Mouse (Mus musculus): ENCODE data around the gene Tmem37. TPM values are rescaled to one million over a fixed set of nuclear protein-coding genes. Genes with fewer than 3 reads are reported as not detected.
"Not testable (repeated sequence)": the region's sequence is repeated elsewhere in the genome, so short reads cannot be mapped to it uniquely, and the experiment has no call there.

The Tmem37 gene
- polyA plus RNA-seq, 1 experiment from 2014 or later = 83.5 TPM

DNA sequence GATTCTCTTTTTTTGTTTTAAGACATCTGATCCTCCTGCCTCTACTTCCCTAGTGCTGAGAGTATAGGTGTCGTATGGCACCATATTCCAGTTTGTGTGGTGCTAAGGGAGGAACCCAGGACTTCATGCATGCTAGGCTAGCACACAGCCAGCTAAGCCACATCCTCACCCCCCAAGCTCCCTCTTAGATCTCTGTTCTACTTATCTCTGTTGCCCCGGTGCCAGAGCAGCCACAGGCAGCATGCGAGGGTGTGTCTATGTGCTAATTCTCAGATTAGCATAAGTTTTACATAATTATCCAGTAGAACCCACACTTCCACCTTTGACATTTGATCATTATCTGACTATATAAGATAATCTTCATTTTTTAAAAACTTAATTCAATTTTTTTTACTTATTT, 21.0 kb upstream of the Tmem37 start:
- Histone ChIP-seq H3K9me3 (ENCODE audit: low read length) (no peaks in the 10 kb centered on the region), H3K27me3 (ENCODE audit: insufficient read depth, low read length) (no peaks in the 10 kb centered on the region), H3K36me3 (ENCODE audit: insufficient read depth, low read length) (no peaks in the 10 kb centered on the region), H3K9ac (replicated peaks; ENCODE audit: low read length) (no peak overlapping the region), H3K27ac (ENCODE audit: low read length) (no peak overlapping the region), H3K4me3 (ENCODE audit: low read length) (no peak overlapping the region), H3K4me2 (replicated peaks; ENCODE audit: low read depth, low read length) (no peak overlapping the region), H3K4me1 (ENCODE audit: insufficient read depth, low read length) (no peaks in the 10 kb centered on the region)
- ATAC-seq (ENCODE audit: low FRiP score, low TSS enrichment) = no peak
- 77% methylated on average over 3 of the region's 3 CpGs for WGBS

DNA sequence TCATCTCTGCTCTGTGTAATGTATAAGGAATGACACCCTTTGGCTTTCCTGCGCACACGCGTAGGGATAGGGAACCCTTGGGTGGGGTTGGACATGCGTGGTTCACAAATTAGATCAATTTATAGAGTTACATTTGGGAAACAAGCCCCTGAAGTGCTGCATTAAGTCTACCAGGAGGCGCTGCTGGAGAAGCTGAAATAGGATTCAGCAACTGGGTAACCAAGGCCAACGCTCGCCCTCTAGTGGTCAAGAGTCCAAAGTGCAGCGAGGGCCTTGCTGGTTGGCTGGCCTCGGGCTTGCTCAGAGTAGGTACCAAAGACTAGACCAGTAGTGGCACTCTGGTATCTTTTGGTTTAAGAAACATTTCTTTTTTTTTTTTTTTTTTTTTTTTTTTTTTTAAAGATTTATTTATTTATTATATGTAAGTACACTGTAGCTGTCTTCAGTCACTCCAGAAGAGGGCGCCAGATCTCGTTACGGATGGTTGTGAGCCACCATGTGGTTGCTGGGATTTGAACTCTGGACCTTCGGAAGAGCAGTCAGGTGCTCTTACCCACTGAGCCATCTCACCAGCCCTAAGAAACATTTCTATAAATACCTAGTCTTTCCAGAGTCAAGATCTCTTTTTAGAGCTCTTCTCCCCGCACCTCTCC, 19.7 kb upstream of the Tmem37 start:
- not testable (repeated sequence) for H3K4me1 ChIP-seq (ENCODE audit: insufficient read depth, low read length); H3K4me2 ChIP-seq (replicated peaks; ENCODE audit: low read depth, low read length); H3K4me3 ChIP-seq (ENCODE audit: low read length); H3K9me3 ChIP-seq (ENCODE audit: low read length); H3K36me3 ChIP-seq (ENCODE audit: insufficient read depth, low read length); H3K27me3 ChIP-seq (ENCODE audit: insufficient read depth, low read length); H3K27ac ChIP-seq (ENCODE audit: low read length); H3K9ac ChIP-seq (replicated peaks; ENCODE audit: low read length)
- ATAC-seq (ENCODE audit: low FRiP score, low TSS enrichment) = peak; percentile 74; the same call in 1 of the 2 replicates
- 54% methylated on average over 11 of the region's 14 CpGs for WGBS

DNA sequence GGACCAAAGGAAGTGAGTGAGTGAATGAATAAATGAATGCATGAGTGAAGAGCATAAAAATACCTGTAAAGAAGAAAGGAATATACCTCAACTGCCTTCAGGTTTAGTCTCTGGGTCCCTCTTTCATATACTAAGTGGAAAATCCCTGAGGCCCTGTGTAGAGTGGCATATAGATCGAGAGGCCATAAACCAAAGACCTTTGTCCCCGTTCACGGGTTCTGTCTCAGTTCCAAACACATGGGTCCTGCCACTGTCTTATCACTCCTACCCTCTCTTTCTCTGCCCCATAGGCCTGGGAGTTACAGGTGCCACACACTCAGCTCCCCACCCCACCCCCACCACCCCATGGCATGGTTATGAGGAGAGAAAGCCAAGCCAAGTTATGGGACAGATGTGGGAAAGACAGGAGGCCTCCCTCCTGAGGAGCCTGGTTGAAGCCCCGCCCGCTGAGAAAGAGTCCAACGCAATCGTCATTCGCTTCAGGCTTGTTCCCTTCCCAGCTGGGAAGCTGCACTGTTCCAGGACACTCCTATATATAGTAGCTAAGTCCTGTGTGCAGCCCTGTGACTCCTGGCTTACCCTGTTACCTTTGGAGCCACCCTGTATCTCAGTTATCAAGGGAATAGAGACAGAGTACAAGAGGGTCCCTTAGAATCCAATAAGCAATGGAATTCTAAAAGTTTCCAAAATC, 17.2 kb upstream of the Tmem37 start:
- ATAC-seq (ENCODE audit: low FRiP score, low TSS enrichment) = no peak
- no peaks in the 10 kb centered on the region for H3K36me3 ChIP-seq (ENCODE audit: insufficient read depth, low read length)
- H3K27ac ChIP-seq (ENCODE audit: low read length) = no peak overlapping the region
- H3K27me3 ChIP-seq (ENCODE audit: insufficient read depth, low read length) = no peaks in the 10 kb centered on the region
- H3K9me3 ChIP-seq (ENCODE audit: low read length) = no peaks in the 10 kb centered on the region
- 84% methylated on average over 8 of the region's 8 CpGs for WGBS
- H3K9ac ChIP-seq (replicated peaks; ENCODE audit: low read length) = no peak overlapping the region
- H3K4me1 ChIP-seq (ENCODE audit: insufficient read depth, low read length) = no peaks in the 10 kb centered on the region
- no peak overlapping the region for H3K4me2 ChIP-seq (replicated peaks; ENCODE audit: low read depth, low read length)
- no peak overlapping the region for H3K4me3 ChIP-seq (ENCODE audit: low read length)

DNA sequence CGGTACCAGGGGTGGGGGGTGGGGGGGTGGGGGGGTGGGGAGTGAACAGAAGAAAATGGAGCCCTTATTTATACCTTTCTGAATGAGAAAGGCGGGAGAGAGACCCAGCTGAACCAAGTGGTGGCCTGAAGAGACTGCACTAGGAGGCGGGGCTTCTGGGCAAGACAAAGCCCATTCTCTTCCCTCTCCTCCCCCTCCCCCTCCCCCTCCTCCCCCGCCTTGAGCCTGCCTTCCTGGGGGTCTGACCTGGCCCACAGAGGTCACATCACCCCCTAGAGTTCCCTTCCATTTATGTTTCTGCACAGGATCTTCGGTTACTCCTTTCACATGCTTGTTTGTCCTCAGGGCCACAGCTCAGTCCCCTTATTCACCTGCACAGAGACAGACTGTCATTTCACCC, 15.3 kb upstream of the Tmem37 start:
- no peak overlapping the region for H3K27ac ChIP-seq (ENCODE audit: low read length)
- no peaks in the 10 kb centered on the region for H3K9me3 ChIP-seq (ENCODE audit: low read length)
- H3K4me2 ChIP-seq (replicated peaks; ENCODE audit: low read depth, low read length) = no peak overlapping the region
- no peaks in the 10 kb centered on the region for H3K36me3 ChIP-seq (ENCODE audit: insufficient read depth, low read length)
- WGBS = 11% methylated on average over 4 of the region's 5 CpGs
- no peak overlapping the region for H3K9ac ChIP-seq (replicated peaks; ENCODE audit: low read length)
- H3K4me1 ChIP-seq (ENCODE audit: insufficient read depth, low read length) = no peaks in the 10 kb centered on the region
- H3K4me3 ChIP-seq (ENCODE audit: low read length) = no peak overlapping the region
- H3K27me3 ChIP-seq (ENCODE audit: insufficient read depth, low read length) = no peaks in the 10 kb centered on the region
- no peak for ATAC-seq (ENCODE audit: low FRiP score, low TSS enrichment)

DNA sequence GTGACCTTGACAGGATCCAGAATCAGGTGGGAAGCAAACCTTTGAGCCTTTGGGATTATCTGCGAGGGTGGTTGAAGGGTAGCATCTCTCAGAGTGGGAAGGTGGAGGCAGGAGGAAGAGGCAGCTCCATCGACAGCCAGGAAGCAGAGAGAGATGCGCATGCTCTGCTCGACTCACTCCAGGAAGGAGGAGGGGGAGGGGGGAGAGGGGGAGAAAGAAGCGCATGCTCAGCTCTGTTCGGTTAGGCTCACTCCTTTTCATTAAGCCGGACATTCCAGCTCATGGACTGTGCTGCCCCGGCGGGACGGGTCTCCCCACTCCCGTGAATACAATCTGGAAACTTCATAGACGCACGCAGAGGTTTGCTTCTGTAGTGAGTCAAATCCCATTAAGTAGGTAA, 12.8 kb upstream of the Tmem37 start:
- H3K4me2 ChIP-seq (replicated peaks; ENCODE audit: low read depth, low read length) = no peak overlapping the region
- no peak for ATAC-seq (ENCODE audit: low FRiP score, low TSS enrichment)
- no peaks in the 10 kb centered on the region for H3K27me3 ChIP-seq (ENCODE audit: insufficient read depth, low read length)
- H3K9me3 ChIP-seq (ENCODE audit: low read length) = no peaks in the 10 kb centered on the region
- no peak overlapping the region for H3K9ac ChIP-seq (replicated peaks; ENCODE audit: low read length)
- no peaks in the 10 kb centered on the region for H3K36me3 ChIP-seq (ENCODE audit: insufficient read depth, low read length)
- WGBS = 64% methylated on average over 13 of the region's 13 CpGs
- H3K4me3 ChIP-seq (ENCODE audit: low read length) = no peak overlapping the region
- peaks cover 13% of the 10 kb centered on the region for H3K4me1 ChIP-seq (ENCODE audit: insufficient read depth, low read length)
- H3K27ac ChIP-seq (ENCODE audit: low read length) = no peak overlapping the region

DNA sequence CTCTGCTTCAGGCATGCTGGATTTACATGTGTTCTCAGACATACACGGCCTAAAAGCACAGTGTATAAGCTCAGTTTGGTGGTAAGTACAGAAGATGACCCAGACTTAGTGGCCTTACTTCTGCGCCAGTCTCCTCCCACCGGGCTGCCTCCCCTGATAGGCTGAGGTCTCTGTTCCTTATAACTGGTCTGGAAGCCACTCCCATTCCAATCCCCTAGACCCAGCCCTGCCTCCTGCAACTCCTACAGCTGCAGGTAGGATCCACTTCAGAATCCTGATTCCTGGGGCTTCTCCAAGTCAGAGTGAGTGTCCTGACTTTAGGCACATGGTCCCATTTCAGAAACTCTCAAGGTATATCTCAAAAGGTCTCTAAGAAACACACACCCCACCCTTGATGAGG, 11.8 kb upstream of the Tmem37 start:
- Histone ChIP-seq H3K4me3 (ENCODE audit: low read length) (no peak overlapping the region), H3K4me2 (replicated peaks; ENCODE audit: low read depth, low read length) (no peak overlapping the region), H3K9ac (replicated peaks; ENCODE audit: low read length) (no peak overlapping the region), H3K9me3 (ENCODE audit: low read length) (no peaks in the 10 kb centered on the region), H3K4me1 (ENCODE audit: insufficient read depth, low read length) (peaks cover 13% of the 10 kb centered on the region), H3K36me3 (ENCODE audit: insufficient read depth, low read length) (no peaks in the 10 kb centered on the region), H3K27me3 (ENCODE audit: insufficient read depth, low read length) (no peaks in the 10 kb centered on the region), H3K27ac (ENCODE audit: low read length) (no peak overlapping the region)
- WGBS = 68% methylated on average over 3 of the region's 3 CpGs
- ATAC-seq (ENCODE audit: low FRiP score, low TSS enrichment) = no peak

DNA sequence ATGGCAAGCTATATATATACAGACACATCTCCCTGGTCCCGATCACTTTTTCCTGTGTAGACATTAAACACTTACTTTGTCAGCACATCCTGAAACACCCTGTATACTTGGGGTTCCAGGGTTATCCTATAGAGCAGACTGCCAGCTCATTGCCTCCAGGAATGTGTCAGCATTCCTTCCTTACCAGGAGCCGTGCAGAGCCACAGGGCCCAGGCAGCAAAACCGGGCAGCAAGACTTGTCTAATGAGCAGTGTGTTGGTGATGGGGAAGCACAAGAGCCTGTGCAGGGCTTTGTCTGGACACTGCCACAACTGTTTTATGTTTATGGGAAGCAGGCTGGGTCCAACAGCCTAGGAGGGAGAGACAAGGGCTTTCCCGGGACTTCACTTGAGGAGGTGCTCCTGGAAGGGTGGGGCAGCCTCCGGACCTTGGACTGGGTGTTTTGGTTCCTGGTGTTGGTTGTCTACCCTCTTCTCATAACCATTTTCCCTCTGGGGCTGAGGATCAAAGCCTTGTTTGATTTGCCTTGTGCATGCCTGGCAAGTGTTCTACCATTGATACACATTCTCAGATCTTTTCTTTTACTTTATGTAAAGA, 10.1 kb upstream of the Tmem37 start:
- Histone ChIP-seq H3K4me3 (ENCODE audit: low read length) (no peak overlapping the region), H3K9me3 (ENCODE audit: low read length) (no peaks in the 10 kb centered on the region), H3K9ac (replicated peaks; ENCODE audit: low read length) (no peak overlapping the region), H3K36me3 (ENCODE audit: insufficient read depth, low read length) (no peaks in the 10 kb centered on the region), H3K4me1 (ENCODE audit: insufficient read depth, low read length) (peaks cover 13% of the 10 kb centered on the region), H3K4me2 (replicated peaks; ENCODE audit: low read depth, low read length) (no peak overlapping the region), H3K27ac (ENCODE audit: low read length) (no peak overlapping the region), H3K27me3 (ENCODE audit: insufficient read depth, low read length) (no peaks in the 10 kb centered on the region)
- 52% methylated on average over 5 of the region's 5 CpGs for WGBS
- ATAC-seq (ENCODE audit: low FRiP score, low TSS enrichment) = no peak

DNA sequence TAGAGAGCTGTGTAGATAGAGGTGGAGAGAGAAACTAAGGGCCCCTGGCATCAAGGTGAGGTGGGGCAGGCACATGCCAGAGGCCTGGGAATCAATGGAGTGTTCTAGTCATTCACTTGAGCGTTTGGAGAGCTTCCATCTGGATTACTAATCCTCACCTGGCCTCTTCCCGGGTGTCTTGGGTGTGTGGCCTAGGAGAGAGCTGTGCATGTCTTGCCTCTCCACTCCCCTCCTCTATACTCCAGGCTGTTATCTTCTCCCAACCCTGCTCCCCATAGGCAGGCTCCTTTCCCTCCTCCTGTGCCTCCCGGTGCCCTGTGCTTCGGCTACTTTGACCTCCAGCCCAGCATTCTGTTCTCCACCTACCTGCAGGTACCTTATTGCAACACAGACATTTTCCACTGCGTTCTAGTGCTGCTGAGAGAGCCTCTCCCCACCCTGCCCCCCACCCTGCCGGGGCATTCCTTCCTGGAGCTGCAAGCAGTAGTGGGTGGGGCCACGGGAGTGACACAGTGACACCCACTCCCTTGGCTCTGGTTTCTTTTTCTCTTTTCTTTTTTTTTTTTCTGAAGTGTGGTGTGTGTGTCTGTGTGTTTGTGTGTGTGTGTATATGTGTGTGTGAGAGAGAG, 9.2 kb upstream of the Tmem37 start:
- 0 out of 2 replicates have a peak overlapping the region, but pooled peaks have one; percentile 27 for H3K9ac ChIP-seq (replicated peaks; ENCODE audit: low read length)
- peak; percentile 71; the same call in 1 of the 2 replicates for ATAC-seq (ENCODE audit: low FRiP score, low TSS enrichment)
- H3K27ac ChIP-seq (ENCODE audit: low read length) = no peak overlapping the region
- 27% methylated on average over 7 of the region's 7 CpGs for WGBS
- no peak overlapping the region for H3K4me3 ChIP-seq (ENCODE audit: low read length)
- no peaks in the 10 kb centered on the region for H3K9me3 ChIP-seq (ENCODE audit: low read length)
- H3K36me3 ChIP-seq (ENCODE audit: insufficient read depth, low read length) = no peaks in the 10 kb centered on the region
- no peaks in the 10 kb centered on the region for H3K27me3 ChIP-seq (ENCODE audit: insufficient read depth, low read length)
- peak overlapping the region; percentile 31 for H3K4me2 ChIP-seq (replicated peaks; ENCODE audit: low read depth, low read length)
- H3K4me1 ChIP-seq (ENCODE audit: insufficient read depth, low read length) = peaks cover 16% of the 10 kb centered on the region

DNA sequence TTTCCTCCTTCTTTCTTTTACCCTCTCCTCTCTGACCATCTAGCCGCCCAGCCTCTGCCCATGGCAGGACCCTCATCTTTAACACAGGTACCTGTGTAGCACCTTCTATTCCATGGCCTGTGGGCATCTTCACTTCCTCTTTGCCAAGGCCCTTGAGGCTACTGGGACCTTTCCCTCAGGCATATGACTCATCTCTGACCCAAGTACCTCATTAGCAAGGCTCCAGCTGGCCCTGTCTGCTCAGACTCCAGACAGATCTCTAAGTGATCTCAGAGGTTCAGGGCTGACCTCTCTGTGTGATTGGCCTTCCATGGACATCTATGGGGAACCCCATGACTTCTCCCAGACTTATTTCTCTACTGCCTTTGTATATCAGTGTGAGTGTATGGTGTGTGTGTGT, 6.8 kb upstream of the Tmem37 start:
- no peak for ATAC-seq (ENCODE audit: low FRiP score, low TSS enrichment)
- Histone ChIP-seq H3K4me3 (ENCODE audit: low read length) (no peak overlapping the region), H3K4me2 (replicated peaks; ENCODE audit: low read depth, low read length) (no peak overlapping the region), H3K9me3 (ENCODE audit: low read length) (no peaks in the 10 kb centered on the region), H3K27ac (ENCODE audit: low read length) (no peak overlapping the region), H3K4me1 (ENCODE audit: insufficient read depth, low read length) (peaks cover 21% of the 10 kb centered on the region), H3K9ac (replicated peaks; ENCODE audit: low read length) (no peak overlapping the region), H3K27me3 (ENCODE audit: insufficient read depth, low read length) (no peaks in the 10 kb centered on the region), H3K36me3 (ENCODE audit: insufficient read depth, low read length) (no peaks in the 10 kb centered on the region)
- 95% methylated on average over 1 of the region's 1 CpGs for WGBS

All from kidney, embryonic 16.5 days (tissue).